Mouse (Mus musculus) erythroblast, embryonic 14.5 days (primary cell): ENCODE measurements around the gene Arhgap6. TPM values are rescaled to one million over a fixed set of nuclear protein-coding genes. Genes with fewer than 3 reads are reported as not detected.

Experiments
- H3K27me3 ChIP-seq: 2 replicates; pipeline ENCODE4 v1.6.1; 2012; ENCODE audit warnings: inconsistent platforms; ENCODE audit not compliant: control insufficient read depth
- H3K36me3 ChIP-seq: 2 replicates; pipeline ENCODE4 v1.6.1; 2012; ENCODE audit warnings: mild to moderate bottlenecking, inconsistent platforms; ENCODE audit not compliant: control insufficient read depth
- H3K4me1 ChIP-seq: 2 replicates; pipeline ENCODE4 v1.6.1; 2012; ENCODE audit warnings: inconsistent platforms; ENCODE audit not compliant: control insufficient read depth
- H3K4me3 ChIP-seq: replicated peaks from 2 replicates; pipeline ENCODE3; 2012; ENCODE audit warnings: moderate library complexity, mild to moderate bottlenecking, inconsistent platforms
- H3K9me3 ChIP-seq: 2 replicates; pipeline ENCODE4 v1.6.1; 2012; ENCODE audit warnings: low read length, inconsistent platforms, mixed read lengths; ENCODE audit not compliant: control insufficient read depth
- GATA1 ChIP-seq: IDR thresholded peaks from 2 replicates; pipeline ENCODE4 v1.6.1; 2012; ENCODE audit warnings: low read length, inconsistent platforms, mixed read lengths
- TAL1 ChIP-seq: IDR thresholded peaks from 3 replicates; pipeline ENCODE4 v1.6.1; 2012; ENCODE audit warnings: low read length, inconsistent platforms, mixed read lengths
- polyA plus RNA-seq: library from polyadenylated mRNA; stranded (reverse); fragments of >175 nt; gene quantifications from 2 replicates; pipeline ENCODE4 v1.2.3, GENCODE M21; 2012

Gene Arhgap6
- polyA plus RNA-seq, 1 experiment, result 0.03 TPM

- H3K4me3 ChIP-seq, result no peak overlapping the region
- no peak for TF ChIP-seq GATA1
- H3K9me3 ChIP-seq, result no peaks in the 10 kb centered on the region
- H3K27me3 ChIP-seq, result no peaks in the 10 kb centered on the region
- H3K36me3 ChIP-seq, result no peaks in the 10 kb centered on the region
- H3K4me1 ChIP-seq, result no peaks in the 10 kb centered on the region
Observed at GRCm38 (mm10) chrX:169123773-169124151, 328.9 kb downstream of the Arhgap6 start.

GRCm38 (mm10) chrX:169139758-169140157, 344.9 kb downstream of the Arhgap6 start:
- Histone ChIP-seq H3K9me3 (no peaks in the 10 kb centered on the region), H3K4me3 (no peak overlapping the region)

GRCm38 (mm10) chrX:169140467-169140866, 345.6 kb downstream of the Arhgap6 start:
- no peak overlapping the region for H3K4me3 ChIP-seq
- H3K9me3 ChIP-seq, result no peaks in the 10 kb centered on the region
- TF ChIP-seq TAL1 (no peak), GATA1 (no peak)
- no peaks in the 10 kb centered on the region for H3K4me1 ChIP-seq
- H3K27me3 ChIP-seq, result no peaks in the 10 kb centered on the region
- no peaks in the 10 kb centered on the region for H3K36me3 ChIP-seq

More at GRCm38 (mm10) chrX:169139758-169140157, 344.9 kb downstream of the Arhgap6 start:
- no peak for TF ChIP-seq GATA1
- no peaks in the 10 kb centered on the region for H3K27me3 ChIP-seq
- no peaks in the 10 kb centered on the region for H3K36me3 ChIP-seq
- H3K4me1 ChIP-seq, result no peaks in the 10 kb centered on the region

- Histone ChIP-seq H3K27me3 (no peaks in the 10 kb centered on the region), H3K9me3 (no peaks in the 10 kb centered on the region), H3K4me1 (peaks cover 3% of the 10 kb centered on the region)
Observed at GRCm38 (mm10) chrX:169153805-169154204, 358.9 kb downstream of the Arhgap6 start.

GRCm38 (mm10) chrX:169158385-169158784, 363.5 kb downstream of the Arhgap6 start:
- TF ChIP-seq TAL1, result no peak
- TF ChIP-seq GATA1, result no peak
- H3K4me3 ChIP-seq, result no peak overlapping the region
- no peaks in the 10 kb centered on the region for H3K9me3 ChIP-seq
- H3K27me3 ChIP-seq, result no peaks in the 10 kb centered on the region
- H3K4me1 ChIP-seq, result peaks cover 3% of the 10 kb centered on the region
- H3K36me3 ChIP-seq, result no peaks in the 10 kb centered on the region

More at GRCm38 (mm10) chrX:169153805-169154204, 358.9 kb downstream of the Arhgap6 start:
- Histone ChIP-seq H3K36me3 (no peaks in the 10 kb centered on the region), H3K4me3 (no peak overlapping the region)
- no peak for TF ChIP-seq TAL1
- no peak for TF ChIP-seq GATA1

- TF ChIP-seq TAL1 (no peak), GATA1 (no peak)
- H3K9me3 ChIP-seq, result no peaks in the 10 kb centered on the region
- H3K36me3 ChIP-seq, result no peaks in the 10 kb centered on the region
- no peaks in the 10 kb centered on the region for H3K27me3 ChIP-seq
- no peak overlapping the region for H3K4me3 ChIP-seq
- H3K4me1 ChIP-seq, result no peaks in the 10 kb centered on the region
Observed at GRCm38 (mm10) chrX:169170981-169171380, 376.1 kb downstream of the Arhgap6 start.

GRCm38 (mm10) chrX:169173796-169174195, 378.9 kb downstream of the Arhgap6 start:
- H3K27me3 ChIP-seq, result no peaks in the 10 kb centered on the region
- TF ChIP-seq GATA1 (no peak), TAL1 (no peak)
- H3K4me3 ChIP-seq, result no peak overlapping the region
- H3K36me3 ChIP-seq, result no peaks in the 10 kb centered on the region
- no peaks in the 10 kb centered on the region for H3K4me1 ChIP-seq
- no peaks in the 10 kb centered on the region for H3K9me3 ChIP-seq

GRCm38 (mm10) chrX:169178634-169179033, 383.7 kb downstream of the Arhgap6 start:
- Histone ChIP-seq H3K9me3 (no peaks in the 10 kb centered on the region), H3K4me3 (no peak overlapping the region), H3K4me1 (no peaks in the 10 kb centered on the region), H3K27me3 (0 out of 2 replicates have a peak, but pooled peaks cover 2% of the 10 kb centered on the region), H3K36me3 (no peaks in the 10 kb centered on the region)
- no peak for TF ChIP-seq TAL1
- TF ChIP-seq GATA1, result no peak

- Histone ChIP-seq H3K4me1 (no peaks in the 10 kb centered on the region), H3K27me3 (no peaks in the 10 kb centered on the region)
- no peak for TF ChIP-seq TAL1
- TF ChIP-seq GATA1, result no peak
Observed at GRCm38 (mm10) chrX:169187100-169187499, 392.2 kb downstream of the Arhgap6 start, which contains the start of gene Amelx. Gene Amelx (minus strand): TSS chrX:169187200.

GRCm38 (mm10) chrX:169210019-169210418, 415.1 kb downstream of the Arhgap6 start:
- TF ChIP-seq GATA1 (no peak), TAL1 (no peak)
- no peaks in the 10 kb centered on the region for H3K36me3 ChIP-seq

More at GRCm38 (mm10) chrX:169187100-169187499, 392.2 kb downstream of the Arhgap6 start, which contains the start of gene Amelx:
- Histone ChIP-seq H3K9me3 (no peaks in the 10 kb centered on the region), H3K36me3 (no peaks in the 10 kb centered on the region), H3K4me3 (no peak within 1 kb of the TSS)

More at GRCm38 (mm10) chrX:169210019-169210418, 415.1 kb downstream of the Arhgap6 start:
- no peaks in the 10 kb centered on the region for H3K27me3 ChIP-seq
- H3K4me3 ChIP-seq, result no peak overlapping the region
- no peaks in the 10 kb centered on the region for H3K4me1 ChIP-seq
- H3K9me3 ChIP-seq, result no peaks in the 10 kb centered on the region
